Comparison of ENCODE assay signal across 20 mouse cellular contexts in genomic region chr5:112042236-112042635, GRCm38 (mm10).
DNase-seq lines count a peak whose midpoint lies in the region; ATAC-seq and TF ChIP-seq lines count a peak whose summit lies in the region.
"Had no signal": no experiment of that assay in that cellular context is flagged by ENCODE, and none has a peak within 500 bp of the region (broad histone marks: within the 10 kb centered on the region; RNA-seq: fewer than 3 reads in every experiment).

No protein-coding gene starts in this region.

- DNase-seq in frontal cortex, adult 2 months (ENCODE audit: extremely low spot score in 1 of 2, low spot score in 1 of 2) = peak; percentile 28 to 45
- DNase-seq in frontal cortex, postnatal 25 days (ENCODE audit: low spot score in 2 of 2) = no peak
- DNase-seq in midbrain, embryonic 11.5 days (ENCODE audit: low spot score, missing footprints) = no peak
- no peak for DNase-seq in cerebellum, postnatal 10 days
- DNase-seq in embryo, embryonic 10 days (ENCODE audit: low spot score) = no peak
- DNase-seq: adrenal gland, postnatal 25 days; cerebellum, adult 8-10 months; heart, postnatal 14 days; kidney, adult 11 months; left cerebral cortex, postnatal 4 days; liver; right cerebral cortex, postnatal 25 days; thymus, postnatal 4 days had no signal

- H3K79me2 ChIP-seq in myocyte (ENCODE audit: control insufficient read depth, insufficient read depth) = no peaks in the 10 kb centered on the region

- 92% methylated on average over 11 of the region's 11 CpGs for WGBS in midbrain, embryonic 12.5 days
- 90% methylated on average over 11 of the region's 11 CpGs for WGBS in midbrain, embryonic 11.5 days
- 62% methylated on average over 11 of the region's 11 CpGs for WGBS in forebrain, embryonic 15.5 days

- no peak overlapping the region for H3ac ChIP-seq in myocyte (ENCODE audit: control insufficient read depth, insufficient read length)

- H3K4me1 ChIP-seq in midbrain, embryonic 12.5 days = peaks cover 35% of the 10 kb centered on the region
- H3K4me1 ChIP-seq in midbrain, embryonic 11.5 days (ENCODE audit: control insufficient read depth, insufficient read depth, low read length) = peaks cover 6% of the 10 kb centered on the region; the same call in 1 of the 2 replicates
- H3K4me1 ChIP-seq in forebrain, embryonic 15.5 days = peaks cover 37% of the 10 kb centered on the region
- H3K4me1 ChIP-seq: heart, embryonic 12.5 days had no signal

- TF ChIP-seq POLR2A in myocyte (IDR thresholded peaks at IDR 0.05; ENCODE audit: insufficient read length, low read depth) = no peak

- H3K27me3 ChIP-seq in midbrain, embryonic 12.5 days = peaks cover 12% of the 10 kb centered on the region; the same call in 1 of the 2 replicates
- no peaks in the 10 kb centered on the region for H3K27me3 ChIP-seq in midbrain, embryonic 11.5 days (ENCODE audit: control insufficient read depth, insufficient read depth, low read length)
- H3K27me3 ChIP-seq in forebrain, embryonic 15.5 days = no peaks in the 10 kb centered on the region
- H3K27me3 ChIP-seq in myocyte (ENCODE audit: control insufficient read depth, insufficient read depth, insufficient read length) = peaks cover 47% of the 10 kb centered on the region

- H3K9ac ChIP-seq in midbrain, embryonic 12.5 days (replicated peaks) = no peak overlapping the region
- H3K9ac ChIP-seq in midbrain, embryonic 11.5 days (ENCODE audit: low read length) = no peak overlapping the region
- no peak overlapping the region for H3K9ac ChIP-seq in forebrain, embryonic 15.5 days (replicated peaks)
- H3K9ac ChIP-seq: heart, embryonic 12.5 days had no signal

- no peak for ATAC-seq in midbrain, embryonic 12.5 days (ENCODE audit: low FRiP score, low read depth)
- no peak for ATAC-seq in midbrain, embryonic 11.5 days (ENCODE audit: low FRiP score)
- ATAC-seq in forebrain, embryonic 15.5 days (replicated peaks) = no peak
- ATAC-seq: lung, postnatal 0 days had no signal

- no peak overlapping the region for H3K4me3 ChIP-seq in midbrain, embryonic 12.5 days
- no peak overlapping the region for H3K4me3 ChIP-seq in midbrain, embryonic 11.5 days (ENCODE audit: low read depth, low read length)
- no peak overlapping the region for H3K4me3 ChIP-seq in forebrain, embryonic 15.5 days
- no peak overlapping the region for H3K4me3 ChIP-seq in myocyte
- H3K4me3 ChIP-seq: heart, embryonic 12.5 days had no signal

- H3K36me3 ChIP-seq in midbrain, embryonic 12.5 days = no peaks in the 10 kb centered on the region
- no peaks in the 10 kb centered on the region for H3K36me3 ChIP-seq in midbrain, embryonic 11.5 days (ENCODE audit: control insufficient read depth, insufficient read depth, low read length)
- H3K36me3 ChIP-seq in forebrain, embryonic 15.5 days = no peaks in the 10 kb centered on the region
- no peaks in the 10 kb centered on the region for H3K36me3 ChIP-seq in myocyte (ENCODE audit: control insufficient read depth, insufficient read depth)
- H3K36me3 ChIP-seq: G1E; heart, embryonic 12.5 days had no signal

- H3K27ac ChIP-seq in midbrain, embryonic 12.5 days (replicated peaks) = peak overlapping the region; percentile 46; the same call in 1 of the 2 replicates
- H3K27ac ChIP-seq in midbrain, embryonic 11.5 days (ENCODE audit: low read depth, low read length) = no peak overlapping the region
- H3K27ac ChIP-seq in forebrain, embryonic 15.5 days (replicated peaks) = peak overlapping the region; percentile 89
- H3K27ac ChIP-seq: kidney, postnatal 0 days had no signal

- no peak overlapping the region for H3K4me2 ChIP-seq in midbrain, embryonic 12.5 days (replicated peaks)
- H3K4me2 ChIP-seq in midbrain, embryonic 11.5 days = no peak overlapping the region
- no peak overlapping the region for H3K4me2 ChIP-seq in forebrain, embryonic 15.5 days (replicated peaks)
- peak overlapping the region; percentile 13 for H3K4me2 ChIP-seq in myocyte (ENCODE audit: low read depth)
- H3K4me2 ChIP-seq: heart, embryonic 12.5 days had no signal

- no peaks in the 10 kb centered on the region for H3K9me3 ChIP-seq in midbrain, embryonic 12.5 days
- no peaks in the 10 kb centered on the region for H3K9me3 ChIP-seq in midbrain, embryonic 11.5 days (ENCODE audit: control insufficient read depth, low read length)
- no peaks in the 10 kb centered on the region for H3K9me3 ChIP-seq in forebrain, embryonic 15.5 days
- H3K9me3 ChIP-seq: heart, embryonic 12.5 days had no signal

TF ChIP-seq in myocyte, 11 proteins besides CTCF, POLR2A, EP300 and RAD21:
- TF ChIP-seq MYOD1 (IDR thresholded peaks at IDR 0.05; ENCODE audit: control insufficient read depth in 1 of 3, insufficient read length in 2 of 3, low read depth in 2 of 3) (no peak), CEBPB (IDR thresholded peaks at IDR 0.05; ENCODE audit: insufficient read depth, poor library complexity, severe bottlenecking) (no peak), TCF3 (IDR thresholded peaks at IDR 0.05; ENCODE audit: insufficient read length, low read depth) (no peak)

Comparison
In these comparisons a context has a peak if more than half of its experiments do, and no peak if none do; other contexts are left out.
1. DNase-seq: peak in frontal cortex, adult 2 months (2 of 2); none in frontal cortex, postnatal 25 days (0 of 2), midbrain, embryonic 11.5 days (single experiment), cerebellum, postnatal 10 days (0 of 2) and embryo, embryonic 10 days (single experiment).